Mouse (Mus musculus) urinary bladder, adult 2 months (tissue): ENCODE data around the gene Epb41l1. TPM values are rescaled to one million over a fixed set of nuclear protein-coding genes. Genes with fewer than 3 reads are reported as not detected.
"Not testable (repeated sequence)": the region's sequence is repeated elsewhere in the genome, so short reads cannot be mapped to it uniquely, and the experiment has no call there.

Experiments used
- DNase-seq: peaks from one replicate; pipeline ENCODE4 v3.0.0; 2022; ENCODE audit warnings: low spot score
- polyA plus RNA-seq: library from polyadenylated mRNA; depleted of rRNA; stranded (reverse); fragments of >200 nt; gene quantifications from 2 replicates; pipeline ENCODE4 v1.2.3, GENCODE M21; 2012; rRNA removed

The Epb41l1 gene
- 36.9 and 46.7 TPM in 2 replicates for polyA plus RNA-seq

GRCm38 (mm10) chr2:156420694-156421380, at the start of gene Epb41l1:
Gene Epb41l1, plus strand, starts transcription at chr2:156420909.
- peak; percentile 65 for DNase-seq

- no peak for DNase-seq
Measured at GRCm38 (mm10) chr2:156376956-156377355, 43.8 kb upstream of the Epb41l1 start.

- no peak for DNase-seq
Measured at GRCm38 (mm10) chr2:156379929-156380328, 40.8 kb upstream of the Epb41l1 start.

GRCm38 (mm10) chr2:156381350-156381749, 39.4 kb upstream of the Epb41l1 start:
- DNase-seq: no peak

- peak; percentile 57 for DNase-seq
Measured at GRCm38 (mm10) chr2:156392461-156393154, 28.1 kb upstream of the Epb41l1 start.

GRCm38 (mm10) chr2:156393155-156393828, 27.4 kb upstream of the Epb41l1 start:
- DNase-seq: no peak

- no peak for DNase-seq
Measured at GRCm38 (mm10) chr2:156394282-156394681, 26.4 kb upstream of the Epb41l1 start.

GRCm38 (mm10) chr2:156396096-156396495, 24.6 kb upstream of the Epb41l1 start:
- DNase-seq: no peak

- no peak for DNase-seq
Measured at GRCm38 (mm10) chr2:156397988-156398387, 22.7 kb upstream of the Epb41l1 start.

- no peak for DNase-seq
Measured at GRCm38 (mm10) chr2:156399485-156399884, 21.2 kb upstream of the Epb41l1 start.

GRCm38 (mm10) chr2:156401331-156401730, 19.4 kb upstream of the Epb41l1 start:
- no peak for DNase-seq

- no peak for DNase-seq
Measured at GRCm38 (mm10) chr2:156402036-156402435, 18.7 kb upstream of the Epb41l1 start.

- DNase-seq: no peak
Measured at GRCm38 (mm10) chr2:156406987-156407386, 13.7 kb upstream of the Epb41l1 start.

GRCm38 (mm10) chr2:156408168-156408567, 12.5 kb upstream of the Epb41l1 start:
- DNase-seq: no peak

GRCm38 (mm10) chr2:156411348-156411747, 9.4 kb upstream of the Epb41l1 start:
- DNase-seq: not testable (repeated sequence)

GRCm38 (mm10) chr2:156414996-156415395, 5.7 kb upstream of the Epb41l1 start:
- DNase-seq: no peak

GRCm38 (mm10) chr2:156415674-156416073, 5.0 kb upstream of the Epb41l1 start:
- DNase-seq: no peak

- DNase-seq: no peak
Measured at GRCm38 (mm10) chr2:156417194-156417593, 3.5 kb upstream of the Epb41l1 start.

- DNase-seq: no peak
Measured at GRCm38 (mm10) chr2:156418467-156418866, 2.2 kb upstream of the Epb41l1 start.

- DNase-seq: no peak
Measured at GRCm38 (mm10) chr2:156420327-156420693, 399 bp upstream of the Epb41l1 start.

- no peak for DNase-seq
Measured at GRCm38 (mm10) chr2:156421381-156422110, 837 bp downstream of the Epb41l1 start.

- DNase-seq: no peak
Measured at GRCm38 (mm10) chr2:156422631-156423030, 1.9 kb downstream of the Epb41l1 start.
